Comparison of ENCODE assay signal across 8 mouse cellular contexts in the genomic region with DNA sequence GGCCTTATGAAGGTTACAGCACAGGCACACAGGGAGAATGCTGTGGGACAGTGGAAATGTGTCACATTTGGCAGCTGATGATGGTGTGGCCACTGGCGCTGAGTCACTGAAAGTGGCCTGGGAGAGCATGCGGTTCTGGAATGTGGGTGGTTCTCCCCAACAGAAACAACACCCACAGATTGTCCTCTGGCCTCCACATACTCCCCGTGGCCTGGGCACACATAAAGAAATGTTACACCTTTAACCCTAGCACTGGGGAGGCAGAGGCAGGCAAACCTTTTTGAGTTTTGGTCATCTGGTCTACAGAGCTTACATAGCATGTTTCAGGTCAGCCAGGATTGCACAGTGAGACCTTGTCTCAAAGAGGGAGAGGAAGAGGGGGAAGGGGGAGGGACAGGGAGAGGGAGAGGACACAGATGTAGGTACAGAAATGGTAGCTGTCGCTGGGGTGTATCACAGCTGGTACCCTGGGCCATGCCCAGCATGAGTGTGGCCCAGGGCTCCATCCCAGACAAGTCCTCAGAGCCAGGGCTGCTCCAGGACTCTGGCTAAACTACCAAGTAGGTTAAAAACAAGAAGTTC.
A peak's percentile ranks its signal among the peaks of the same experiment; 100 is the strongest.
DNase-seq lines count a peak whose midpoint lies in the region; ATAC-seq and TF ChIP-seq lines count a peak whose summit lies in the region.

No protein-coding gene starts in this region.

- ATAC-seq in liver, postnatal 0 days = peak; percentile 35; the same call in 1 of the 2 replicates
- ATAC-seq in forebrain, embryonic 11.5 days (replicated peaks; ENCODE audit: low FRiP score) = no peak; the same call in 1 of the 2 replicates
- ATAC-seq in hindbrain, embryonic 14.5 days (ENCODE audit: low FRiP score) = peak; percentile 43; the same call in 1 of the 2 replicates
- no peak for ATAC-seq in megakaryocyte-erythroid progenitor cell, adult 5-6 weeks (replicated peaks; ENCODE audit: low FRiP score, low TSS enrichment, poor library complexity, severe bottlenecking)

- no peaks in the 10 kb centered on the region for H3K9me3 ChIP-seq in liver, postnatal 0 days (ENCODE audit: low read length)
- no peaks in the 10 kb centered on the region; the same call in 1 of the 2 replicates for H3K9me3 ChIP-seq in forebrain, embryonic 11.5 days (ENCODE audit: control insufficient read depth, low read length)
- no peaks in the 10 kb centered on the region for H3K9me3 ChIP-seq in hindbrain, embryonic 14.5 days (ENCODE audit: control insufficient read depth, low read length)

- H3K36me3 ChIP-seq in liver, postnatal 0 days (replicated peaks; ENCODE audit: insufficient read depth, low read length) = no peaks in the 10 kb centered on the region
- no peaks in the 10 kb centered on the region for H3K36me3 ChIP-seq in forebrain, embryonic 11.5 days (ENCODE audit: control insufficient read depth, insufficient read depth, low read length)
- H3K36me3 ChIP-seq in hindbrain, embryonic 14.5 days (replicated peaks; ENCODE audit: control insufficient read depth, insufficient read depth) = no peaks in the 10 kb centered on the region

- no peak overlapping the region for H3K27ac ChIP-seq in liver, postnatal 0 days (ENCODE audit: low read depth)
- peak overlapping the region; percentile 97 for H3K27ac ChIP-seq in forebrain, embryonic 11.5 days (ENCODE audit: low read depth, low read length)
- H3K27ac ChIP-seq in hindbrain, embryonic 14.5 days = peak overlapping the region; percentile 85

- DNase-seq in liver, postnatal 0 days = no peak
- no peak for DNase-seq in liver
- no peak for DNase-seq in forebrain, embryonic 11.5 days (ENCODE audit: low spot score)
- no peak for DNase-seq in hindbrain, embryonic 14.5 days (ENCODE audit: low spot score)
- peak; percentile 71 for DNase-seq in lung, postnatal 36 days
- no peak for DNase-seq in urinary bladder, adult 2 months (ENCODE audit: low spot score)
- DNase-seq in spleen, adult 12 weeks (ENCODE audit: low spot score) = no peak

- H3K4me3 ChIP-seq in liver, postnatal 0 days (ENCODE audit: low read depth, low read length) = no peak overlapping the region
- no peak overlapping the region for H3K4me3 ChIP-seq in forebrain, embryonic 11.5 days (ENCODE audit: low read depth, low read length)
- H3K4me3 ChIP-seq in hindbrain, embryonic 14.5 days (replicated peaks; ENCODE audit: low read length) = no peak overlapping the region

- TF ChIP-seq EP300 in liver, postnatal 0 days (IDR thresholded peaks at IDR 0.05; ENCODE audit: low read depth) = no peak

- no peaks in the 10 kb centered on the region for H3K27me3 ChIP-seq in liver, postnatal 0 days (ENCODE audit: insufficient read depth, low read length)
- H3K27me3 ChIP-seq in forebrain, embryonic 11.5 days (ENCODE audit: control insufficient read depth, insufficient read depth, low read length) = no peaks in the 10 kb centered on the region
- H3K27me3 ChIP-seq in hindbrain, embryonic 14.5 days (ENCODE audit: control insufficient read depth, insufficient read depth, low read length) = no peaks in the 10 kb centered on the region

- no peak overlapping the region for H3K9ac ChIP-seq in liver, postnatal 0 days (replicated peaks)
- H3K9ac ChIP-seq in forebrain, embryonic 11.5 days (ENCODE audit: low read length) = peak overlapping the region; percentile 55
- H3K9ac ChIP-seq in hindbrain, embryonic 14.5 days = peak overlapping the region; percentile 52

- TF ChIP-seq CTCF in liver, postnatal 0 days (IDR thresholded peaks at IDR 0.05; ENCODE audit: low read depth) = no peak

- 0 out of 2 replicates have a peak, but pooled peaks cover 4% of the 10 kb centered on the region for H3K4me1 ChIP-seq in liver, postnatal 0 days (ENCODE audit: insufficient read depth)
- peaks cover 16% of the 10 kb centered on the region for H3K4me1 ChIP-seq in forebrain, embryonic 11.5 days (replicated peaks; ENCODE audit: control insufficient read depth, insufficient read depth, low read length)
- H3K4me1 ChIP-seq in hindbrain, embryonic 14.5 days (replicated peaks; ENCODE audit: control insufficient read depth, insufficient read depth, low read length) = peaks cover 22% of the 10 kb centered on the region

- 39% methylated on average over 4 of the region's 4 CpGs for WGBS in liver, postnatal 0 days (ENCODE audit: insufficient replicate concordance)
- WGBS in forebrain, embryonic 11.5 days = 28% methylated on average over 4 of the region's 4 CpGs
- WGBS in hindbrain, embryonic 14.5 days = 25% methylated on average over 4 of the region's 4 CpGs

- H3K4me2 ChIP-seq in liver, postnatal 0 days (ENCODE audit: low read depth, low read length) = no peak overlapping the region
- H3K4me2 ChIP-seq in forebrain, embryonic 11.5 days (ENCODE audit: low read depth, low read length, severe bottlenecking) = peak overlapping the region; percentile 31; the same call in 1 of the 2 replicates
- peak overlapping the region; percentile 34; the same call in 1 of the 2 replicates for H3K4me2 ChIP-seq in hindbrain, embryonic 14.5 days (replicated peaks)

Comparison
In these comparisons a context has a peak if more than half of its experiments do, and no peak if none do; other contexts are left out.
1. ATAC-seq: peak in liver, postnatal 0 days (single experiment) and hindbrain, embryonic 14.5 days (single experiment); none in forebrain, embryonic 11.5 days (single experiment) and megakaryocyte-erythroid progenitor cell, adult 5-6 weeks (single experiment).